Mouse (Mus musculus) C2C12 (cell line): ENCODE measurements around the gene Hyal1. TPM values are rescaled to one million over a fixed set of nuclear protein-coding genes. Genes with fewer than 3 reads are reported as not detected.
"Not testable (repeated sequence)": the region's sequence is repeated elsewhere in the genome, so short reads cannot be mapped to it uniquely, and the experiment has no call there.

Experiments
- H3K27me3 ChIP-seq: one replicate; pipeline ENCODE4 v1.6.1; 2011; ENCODE audit not compliant: control insufficient read depth, insufficient read depth, insufficient read length
- H3K36me3 ChIP-seq: one replicate; pipeline ENCODE4 v1.6.1; 2011; ENCODE audit not compliant: control insufficient read depth, insufficient read depth
- H3K4me3 ChIP-seq: one replicate; pipeline ENCODE4 v1.5.1; 2011; ENCODE audit warnings: mild to moderate bottlenecking, control low read depth; ENCODE audit not compliant: poor library complexity, insufficient read depth, severe bottlenecking
- H3K79me2 ChIP-seq: one replicate; pipeline ENCODE4 v1.6.1; 2011; ENCODE audit not compliant: control insufficient read depth, insufficient read depth
- H3K79me3 ChIP-seq: one replicate; pipeline ENCODE4 v1.6.1; 2011; ENCODE audit warnings: low read depth, control low read depth
- H3ac ChIP-seq: one replicate; pipeline ENCODE3; 2011; ENCODE audit warnings: low read depth; ENCODE audit not compliant: control insufficient read depth, insufficient read length
- CEBPB ChIP-seq: IDR thresholded peaks from one replicate; pipeline ENCODE4 v1.6.1; 2011; ENCODE audit warnings: low read depth, mild to moderate bottlenecking, control low read depth, moderate library complexity
- CTCF ChIP-seq: IDR thresholded peaks from one replicate; pipeline ENCODE4 v1.5.1; 2011; ENCODE audit not compliant: control insufficient read depth, insufficient read depth, insufficient read length
- FOSL1 ChIP-seq: IDR thresholded peaks from one replicate; pipeline ENCODE4 v1.8.0; 2011; ENCODE audit warnings: mild to moderate bottlenecking, low read length; ENCODE audit not compliant: poor library complexity, insufficient read depth, severe bottlenecking
- MAX ChIP-seq: IDR thresholded peaks from one replicate; pipeline ENCODE4 v1.6.1; 2011; ENCODE audit warnings: mild to moderate bottlenecking, control low read depth
- MYOD1 ChIP-seq: IDR thresholded peaks from one replicate; pipeline ENCODE4 v1.6.1; 2011; ENCODE audit warnings: low read depth; ENCODE audit not compliant: control insufficient read depth, insufficient read length
- MYOG ChIP-seq: IDR thresholded peaks from one replicate; pipeline ENCODE4 v1.6.1; 2011; ENCODE audit not compliant: control insufficient read depth, insufficient read length; ENCODE audit errors: extremely low read depth
- USF1 ChIP-seq: IDR thresholded peaks from one replicate; pipeline ENCODE4 v1.6.1; 2011; ENCODE audit warnings: low read depth, mild to moderate bottlenecking, control low read depth, moderate library complexity
- polyA plus RNA-seq: library from polyadenylated mRNA; unstranded; fragments of >200 nt; fragmentation: generic; extraction: Trizol; gene quantifications from one replicate; pipeline ENCODE4 v1.2.1, GENCODE M21; 2012; ENCODE audit warnings: missing spikeins

Gene Hyal1
- polyA plus RNA-seq, 1 experiment = 1.2 TPM

GRCm38 (mm10) chr9:107556346-107556745, 20.4 kb upstream of the Hyal1 start:
- TF ChIP-seq USF1 (no peak), CEBPB (no peak), MYOD1 (no peak), MYOG (no peak), MAX (no peak), CTCF (no peak), FOSL1 (no peak)
- Histone ChIP-seq H3K79me3 (peaks cover 43% of the 10 kb centered on the region), H3ac (peak overlapping the region; percentile 53), H3K4me3 (peak overlapping the region; percentile 82), H3K79me2 (peaks cover 80% of the 10 kb centered on the region), H3K36me3 (peaks cover 51% of the 10 kb centered on the region), H3K27me3 (no peaks in the 10 kb centered on the region)

GRCm38 (mm10) chr9:107563029-107563581, 13.6 kb upstream of the Hyal1 start, which contains the start of gene Tusc2:
Tusc2 (plus strand) TSS chr9:107563255.
- peak within 1 kb of the TSS; percentile 49 for H3ac ChIP-seq
- H3K79me3 ChIP-seq = peaks cover 10% of the 10 kb centered on the region
- H3K79me2 ChIP-seq = peaks cover 19% of the 10 kb centered on the region
- H3K27me3 ChIP-seq = no peaks in the 10 kb centered on the region
- H3K4me3 ChIP-seq = peak within 1 kb of the TSS; percentile 46
- no peak for TF ChIP-seq MYOD1
- H3K36me3 ChIP-seq = peaks cover 50% of the 10 kb centered on the region

- not testable (repeated sequence) for H3K79me3 ChIP-seq, H3K4me3 ChIP-seq, H3K27me3 ChIP-seq, H3ac ChIP-seq
- Histone ChIP-seq H3K79me2 (peaks cover 14% of the 10 kb centered on the region), H3K36me3 (peaks cover 25% of the 10 kb centered on the region)
Measured at GRCm38 (mm10) chr9:107565556-107565955, 11.2 kb upstream of the Hyal1 start.

GRCm38 (mm10) chr9:107566041-107566709, 10.6 kb upstream of the Hyal1 start:
- H3ac ChIP-seq = no peak overlapping the region
- H3K79me2 ChIP-seq = peaks cover 20% of the 10 kb centered on the region
- H3K27me3 ChIP-seq = no peaks in the 10 kb centered on the region
- H3K36me3 ChIP-seq = peaks cover 19% of the 10 kb centered on the region
- peaks cover 10% of the 10 kb centered on the region for H3K79me3 ChIP-seq
- TF ChIP-seq CEBPB (no peak), CTCF (peak; percentile 24)
- no peak overlapping the region for H3K4me3 ChIP-seq

- H3K79me2 ChIP-seq = peaks cover 26% of the 10 kb centered on the region
- peaks cover 13% of the 10 kb centered on the region for H3K36me3 ChIP-seq
- H3ac ChIP-seq = no peak overlapping the region
- H3K27me3 ChIP-seq = no peaks in the 10 kb centered on the region
- TF ChIP-seq CEBPB (no peak), CTCF (no peak), MAX (no peak), USF1 (no peak), MYOD1 (no peak), MYOG (no peak), FOSL1 (no peak)
- H3K79me3 ChIP-seq = peaks cover 11% of the 10 kb centered on the region
- no peak overlapping the region for H3K4me3 ChIP-seq
Measured at GRCm38 (mm10) chr9:107566855-107567254, 9.9 kb upstream of the Hyal1 start.

- Histone ChIP-seq H3K36me3 (peaks cover 13% of the 10 kb centered on the region), H3ac (peak within 1 kb of the TSS; percentile 78), H3K27me3 (no peaks in the 10 kb centered on the region), H3K79me3 (peaks cover 12% of the 10 kb centered on the region), H3K4me3 (peak within 1 kb of the TSS; percentile 66), H3K79me2 (peaks cover 26% of the 10 kb centered on the region)
- TF ChIP-seq USF1 (no peak), MYOD1 (no peak), CEBPB (no peak), MYOG (no peak), MAX (no peak), FOSL1 (no peak), CTCF (no peak)
Measured at GRCm38 (mm10) chr9:107567702-107568319, 8.9 kb upstream of the Hyal1 start, which contains the start of gene Hyal2. Hyal2 (plus strand) TSS chr9:107567945.
